Mouse (Mus musculus) testis, adult 2 months (tissue): Measurements from ENCODE around the gene Abcf3. TPM values are rescaled to one million over a fixed set of nuclear protein-coding genes. Genes with fewer than 3 reads are reported as not detected.

Experiments
- H3K27ac ChIP-seq: fragments of 200-500 bp; 2 replicates; pipeline ENCODE4 v1.5.1; 2012; ENCODE audit warnings: low read depth, low read length; ENCODE audit not compliant: control insufficient read depth, insufficient read depth
- H3K27me3 ChIP-seq: fragments of 200-500 bp; 2 replicates; pipeline ENCODE4 v1.6.1; 2012; ENCODE audit warnings: mild to moderate bottlenecking, low read length, moderate library complexity; ENCODE audit not compliant: control insufficient read depth, insufficient read depth
- H3K36me3 ChIP-seq: fragments of 200-500 bp; 2 replicates; pipeline ENCODE4 v1.6.1; 2012; ENCODE audit warnings: mild to moderate bottlenecking, low read length; ENCODE audit not compliant: control insufficient read depth, insufficient read depth
- H3K4me1 ChIP-seq: fragments of 200-500 bp; 2 replicates; pipeline ENCODE4 v1.6.1; 2012; ENCODE audit warnings: low read length; ENCODE audit not compliant: control insufficient read depth, insufficient read depth
- H3K4me3 ChIP-seq: fragments of 200-500 bp; 2 replicates; pipeline ENCODE4 v1.5.1; 2012; ENCODE audit warnings: low read depth, mild to moderate bottlenecking, low read length, moderate library complexity, mixed read lengths; ENCODE audit not compliant: control insufficient read depth
- CTCF ChIP-seq: fragments of 200-500 bp; IDR thresholded peaks from 2 replicates; pipeline ENCODE4 v1.5.1; 2012; ENCODE audit warnings: low read depth, mild to moderate bottlenecking, inconsistent platforms, low read length, moderate library complexity; ENCODE audit not compliant: control insufficient read depth, insufficient read depth, insufficient replicate concordance
- POLR2A ChIP-seq: fragments of 200-500 bp; IDR thresholded peaks from 2 replicates; pipeline ENCODE4 v1.6.1; 2012; ENCODE audit warnings: low read depth, mild to moderate bottlenecking, inconsistent platforms, low read length, moderate library complexity; ENCODE audit not compliant: control insufficient read depth
- polyA plus RNA-seq: library from polyadenylated mRNA; depleted of rRNA; stranded (reverse); fragments of >200 nt; gene quantifications from 2 replicates; pipeline ENCODE4 v1.2.3, GENCODE M21; 2012; rRNA removed

Abcf3 gene
- polyA plus RNA-seq, result 77.2 and 83.0 TPM in 2 replicates

DNA sequence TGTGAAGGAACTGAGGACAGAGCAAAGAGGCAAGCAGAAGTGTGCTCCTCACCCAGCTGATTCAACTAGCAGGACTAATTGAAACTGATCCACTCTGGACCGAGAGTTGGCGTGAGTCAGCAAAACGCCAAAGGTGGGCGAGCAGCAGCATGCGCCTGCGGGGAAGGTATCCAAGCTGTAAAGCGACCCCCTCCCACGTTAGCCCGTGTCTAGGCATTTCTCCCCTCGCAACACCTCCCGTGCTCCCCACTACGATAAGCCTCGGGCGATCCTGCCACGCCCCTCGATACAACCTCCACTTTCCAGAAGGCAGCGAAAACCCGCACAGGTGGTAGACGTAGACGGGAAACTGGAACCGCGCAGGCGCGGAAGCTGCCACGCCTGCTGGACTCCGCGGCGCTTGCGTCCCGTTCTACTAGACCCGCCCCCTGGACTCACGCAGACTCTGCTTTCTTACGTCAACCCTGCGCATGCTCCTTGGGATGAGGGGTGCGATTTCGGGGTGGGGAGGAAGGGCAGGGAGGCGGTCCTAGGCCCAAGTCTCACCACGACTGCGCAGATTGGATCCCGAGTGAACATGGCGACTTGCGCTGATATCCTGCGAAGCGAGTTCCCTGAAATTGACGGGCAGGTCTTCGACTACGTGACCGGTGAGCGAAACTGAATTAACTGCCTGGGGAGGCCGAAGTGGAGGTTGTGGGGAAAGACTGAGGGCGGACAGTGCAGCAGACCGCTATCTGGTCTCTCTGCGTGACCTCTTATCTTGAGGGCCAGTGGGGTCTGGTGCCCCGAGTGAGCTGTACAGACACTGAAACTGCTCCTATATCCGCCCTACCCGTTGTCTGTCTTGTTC is at the start of gene Abcf3:
TSS of gene Abcf3 (plus strand) at position 482 of the 853 bp plus-strand sequence.
- no peaks in the 10 kb centered on the region for H3K27me3 ChIP-seq
- TF ChIP-seq CTCF, result 0 out of 2 replicates have a peak, but pooled peaks have one; percentile 1
- peak; percentile 98 for TF ChIP-seq POLR2A
- peaks cover 4% of the 10 kb centered on the region for H3K4me1 ChIP-seq
- H3K36me3 ChIP-seq, result peaks cover 2% of the 10 kb centered on the region; the same call in 1 of the 2 replicates
- peak within 1 kb of the TSS; percentile 99 for H3K4me3 ChIP-seq
- peak within 1 kb of the TSS; percentile 95 for H3K27ac ChIP-seq

DNA sequence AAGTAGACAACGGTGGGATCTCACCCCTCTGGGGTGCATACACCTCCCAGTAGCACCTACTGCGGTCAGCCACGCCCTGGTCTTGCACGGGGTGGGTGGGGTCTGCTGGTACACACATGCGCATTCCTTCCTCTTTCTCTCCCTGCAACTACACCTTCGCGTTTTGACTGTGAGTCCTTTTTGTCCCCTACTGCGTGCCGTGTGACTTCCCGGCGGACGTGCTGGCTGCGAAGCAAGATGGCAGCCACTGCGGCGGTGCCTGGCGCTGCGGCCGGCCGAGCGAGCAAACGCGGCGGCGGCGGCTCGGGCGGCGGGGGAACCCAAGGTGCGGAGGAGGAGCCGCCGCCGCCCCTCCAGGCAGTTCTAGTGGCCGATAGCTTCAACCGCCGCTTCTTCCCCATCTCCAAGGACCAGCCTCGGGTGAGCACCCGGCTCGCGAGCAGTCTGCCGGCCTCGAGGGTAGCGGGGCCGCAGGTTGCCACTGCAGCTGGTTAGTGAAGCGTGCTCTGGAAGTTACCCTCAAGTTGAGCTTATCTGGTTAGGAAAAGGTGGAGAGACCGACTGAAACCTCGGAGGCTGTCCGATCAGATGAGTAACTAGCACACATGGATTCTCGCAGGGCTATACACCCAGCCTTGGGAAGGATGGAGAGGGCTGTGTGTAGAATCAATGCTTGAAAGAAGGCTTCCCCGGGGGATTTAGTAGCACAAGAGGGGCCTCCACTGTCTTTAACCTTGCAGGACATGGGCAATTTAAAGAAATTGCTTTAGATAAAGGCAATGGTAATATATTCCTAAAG is 49.5 kb upstream of the Abcf3 start, which contains the start of gene Eif2b5:
TSS of gene Eif2b5 (plus strand) at position 141 of the 799 bp plus-strand sequence.
- Histone ChIP-seq H3K27ac (peak within 1 kb of the TSS; percentile 75), H3K4me1 (peaks cover 10% of the 10 kb centered on the region), H3K4me3 (peak within 1 kb of the TSS; percentile 94), H3K27me3 (no peaks in the 10 kb centered on the region), H3K36me3 (peaks cover 4% of the 10 kb centered on the region)
- TF ChIP-seq CTCF (no peak; the same call in 1 of the 2 replicates), POLR2A (peak; percentile 94)

DNA sequence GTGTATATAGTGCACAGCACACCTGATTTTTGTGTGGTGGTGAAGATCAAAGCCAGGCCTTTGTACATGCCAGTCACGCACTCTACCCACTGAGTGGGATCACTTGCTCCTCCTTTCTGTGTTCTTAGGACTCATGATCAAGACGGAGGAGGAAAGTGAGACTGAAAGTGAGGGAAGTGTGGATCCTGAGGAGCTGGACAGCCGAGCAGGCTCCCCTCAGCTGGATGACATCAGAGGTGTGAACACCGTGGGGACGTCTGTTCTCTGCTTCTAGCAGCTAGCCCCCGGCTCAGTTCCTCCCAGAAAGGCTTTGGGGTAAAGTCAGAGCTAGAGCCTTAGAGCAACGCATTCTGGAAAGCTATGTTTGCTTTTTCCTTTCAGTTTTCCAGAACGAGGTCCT is 42.4 kb upstream of the Abcf3 start:
- Histone ChIP-seq H3K27ac (no peak overlapping the region), H3K4me1 (no peaks in the 10 kb centered on the region), H3K27me3 (no peaks in the 10 kb centered on the region), H3K4me3 (no peak overlapping the region), H3K36me3 (peaks cover 8% of the 10 kb centered on the region)
- TF ChIP-seq CTCF, result no peak
- TF ChIP-seq POLR2A, result no peak

DNA sequence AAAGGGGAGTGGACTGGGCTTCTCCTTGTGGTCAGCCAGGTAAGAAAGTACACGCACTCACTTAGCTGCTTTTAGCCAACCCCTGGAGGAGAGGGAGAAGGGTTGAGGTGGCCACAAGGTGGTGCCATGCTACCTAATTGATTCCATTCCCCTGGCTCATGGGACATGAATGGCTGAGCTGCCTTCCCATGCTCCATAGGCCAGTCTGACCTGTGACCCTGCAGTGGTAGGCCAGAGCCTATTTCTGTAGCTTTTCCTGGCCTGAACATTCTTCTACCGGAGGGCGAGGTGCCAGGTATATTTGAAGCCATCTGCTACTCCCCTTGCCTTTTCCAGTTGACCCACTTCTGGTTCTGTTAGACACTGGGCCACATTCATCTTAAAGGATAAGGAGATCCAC is 39.0 kb upstream of the Abcf3 start:
- Histone ChIP-seq H3K4me3 (no peak overlapping the region), H3K27me3 (no peaks in the 10 kb centered on the region), H3K36me3 (peaks cover 5% of the 10 kb centered on the region; the same call in 1 of the 2 replicates), H3K4me1 (no peaks in the 10 kb centered on the region), H3K27ac (no peak overlapping the region)
- TF ChIP-seq CTCF (peak; percentile 21; the same call in 1 of the 2 replicates), POLR2A (no peak)

DNA sequence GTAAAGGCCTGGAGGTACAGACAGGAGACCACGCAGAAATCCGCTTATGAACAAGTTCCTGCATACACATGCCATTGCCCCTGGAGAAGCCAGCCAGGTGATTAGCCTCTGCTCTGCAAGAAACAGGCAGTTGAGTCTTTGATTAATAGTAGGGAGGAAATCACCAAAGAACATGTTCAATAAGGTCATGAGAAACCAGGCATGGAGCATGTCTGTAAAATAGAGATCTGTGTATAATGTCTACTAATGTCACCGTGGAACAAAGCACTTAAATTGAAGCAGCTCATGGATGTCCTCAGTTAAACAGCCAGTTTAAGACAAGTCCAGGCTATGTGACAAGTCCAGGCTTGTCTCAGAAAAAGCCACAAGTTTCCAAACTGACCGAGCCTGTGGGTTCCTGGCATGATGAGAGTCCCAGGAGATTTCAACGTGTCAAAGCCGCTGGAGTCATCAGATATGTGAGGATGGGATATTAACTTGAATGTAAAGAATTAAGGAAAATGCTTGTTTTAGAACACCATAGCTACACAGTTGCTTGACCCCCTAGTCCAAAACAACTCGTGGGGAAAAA is 37.0 kb upstream of the Abcf3 start:
- TF ChIP-seq POLR2A (no peak), CTCF (no peak)
- Histone ChIP-seq H3K27ac (no peak overlapping the region), H3K27me3 (no peaks in the 10 kb centered on the region), H3K4me3 (no peak overlapping the region), H3K36me3 (peaks cover 3% of the 10 kb centered on the region; the same call in 1 of the 2 replicates), H3K4me1 (0 out of 2 replicates have a peak, but pooled peaks cover under 1% of the 10 kb centered on the region)

DNA sequence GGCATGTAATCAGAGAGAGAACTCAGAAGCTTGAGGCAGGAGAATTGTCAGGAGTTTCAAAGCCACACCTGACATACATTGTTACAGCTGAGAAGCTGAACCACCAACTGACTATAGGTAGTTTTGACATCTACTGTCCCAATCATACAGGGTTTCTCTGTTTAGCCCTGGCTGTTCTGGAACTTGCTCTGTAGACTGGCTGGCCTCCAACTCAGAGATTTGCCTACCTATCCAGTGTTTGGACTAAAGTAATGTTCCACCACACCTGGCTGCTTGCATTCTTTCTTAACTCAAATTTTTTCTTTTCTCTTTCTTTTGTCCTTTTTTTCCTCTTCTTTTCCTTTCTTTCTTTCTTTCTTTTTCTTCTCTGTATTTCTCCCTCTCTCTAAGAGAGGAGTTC is 32.3 kb upstream of the Abcf3 start:
- Histone ChIP-seq H3K4me1 (peaks cover 12% of the 10 kb centered on the region), H3K27me3 (no peaks in the 10 kb centered on the region), H3K27ac (no peak overlapping the region), H3K4me3 (no peak overlapping the region; the same call in 1 of the 2 replicates), H3K36me3 (no peaks in the 10 kb centered on the region)
- TF ChIP-seq POLR2A (no peak), CTCF (no peak)

DNA sequence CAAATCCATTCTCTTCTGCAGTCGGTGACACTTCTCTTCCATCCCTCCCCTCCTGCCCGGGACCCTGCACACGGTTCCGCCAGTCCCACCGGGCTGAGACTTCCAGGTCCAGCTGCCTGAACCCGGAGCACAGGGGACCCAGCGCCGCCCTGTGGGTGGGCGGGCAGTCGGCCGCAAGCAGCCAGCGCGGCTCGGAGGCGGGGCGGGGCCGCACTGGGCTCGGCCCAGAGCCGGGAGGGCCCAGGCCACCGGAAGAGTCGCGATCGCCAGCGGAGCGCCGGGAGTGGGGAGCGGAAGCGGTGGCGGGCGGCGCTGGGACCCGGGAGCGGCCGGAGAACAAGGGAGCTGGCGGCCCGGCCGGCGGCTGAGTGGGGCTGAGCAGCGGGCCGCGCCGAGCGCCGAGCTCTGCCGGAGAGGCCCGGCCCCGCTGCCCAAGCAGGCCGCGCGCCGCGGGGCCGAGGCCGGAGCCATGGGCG is 31.6 kb upstream of the Abcf3 start, which contains the start of gene Dvl3:
TSS of gene Dvl3 (plus strand) at position 257 of the 476 bp plus-strand sequence.
- Histone ChIP-seq H3K27ac (peak within 1 kb of the TSS; percentile 68), H3K4me3 (peak within 1 kb of the TSS; percentile 93), H3K4me1 (peaks cover 12% of the 10 kb centered on the region), H3K36me3 (no peaks in the 10 kb centered on the region), H3K27me3 (no peaks in the 10 kb centered on the region)
- TF ChIP-seq POLR2A (0 out of 2 replicates have a peak, but pooled peaks have one; percentile 52), CTCF (no peak)
